Mouse (Mus musculus): Measurements from ENCODE around the gene Ifih1. TPM values are rescaled to one million over a fixed set of nuclear protein-coding genes. Genes with fewer than 3 reads are reported as not detected.

Ifih1 gene
- polyA plus RNA-seq, 1 experiment from 2014 or later, result 2.5 TPM

- Histone ChIP-seq H3K27me3 (no peaks in the 10 kb centered on the region), H3K4me2 (no peak overlapping the region), H3K9me3 (no peaks in the 10 kb centered on the region), H3K9ac (no peak overlapping the region), H3K4me1 (no peaks in the 10 kb centered on the region), H3K27ac (no peak overlapping the region), H3K4me3 (no peak overlapping the region), H3K36me3 (no peaks in the 10 kb centered on the region)
- no peak for ATAC-seq (ENCODE audit: borderline replicate concordance, extremely low read depth, low FRiP score, low TSS enrichment)
- 70% methylated on average over 5 of the region's 5 CpGs for WGBS
Measured at GRCm38 (mm10) chr2:62628356-62628755, 17.7 kb downstream of the Ifih1 start.

GRCm38 (mm10) chr2:62627728-62628127 is 18.3 kb downstream of the Ifih1 start:
- no peaks in the 10 kb centered on the region for H3K4me1 ChIP-seq
- H3K4me3 ChIP-seq, result no peak overlapping the region
- no peaks in the 10 kb centered on the region for H3K9me3 ChIP-seq
- 5% methylated on average over 5 of the region's 5 CpGs for WGBS
- H3K27me3 ChIP-seq, result no peaks in the 10 kb centered on the region
- no peak for ATAC-seq (ENCODE audit: borderline replicate concordance, extremely low read depth, low FRiP score, low TSS enrichment)
- H3K36me3 ChIP-seq, result no peaks in the 10 kb centered on the region
- H3K27ac ChIP-seq, result no peak overlapping the region
- no peak overlapping the region for H3K4me2 ChIP-seq
- H3K9ac ChIP-seq, result no peak overlapping the region

DNA sequence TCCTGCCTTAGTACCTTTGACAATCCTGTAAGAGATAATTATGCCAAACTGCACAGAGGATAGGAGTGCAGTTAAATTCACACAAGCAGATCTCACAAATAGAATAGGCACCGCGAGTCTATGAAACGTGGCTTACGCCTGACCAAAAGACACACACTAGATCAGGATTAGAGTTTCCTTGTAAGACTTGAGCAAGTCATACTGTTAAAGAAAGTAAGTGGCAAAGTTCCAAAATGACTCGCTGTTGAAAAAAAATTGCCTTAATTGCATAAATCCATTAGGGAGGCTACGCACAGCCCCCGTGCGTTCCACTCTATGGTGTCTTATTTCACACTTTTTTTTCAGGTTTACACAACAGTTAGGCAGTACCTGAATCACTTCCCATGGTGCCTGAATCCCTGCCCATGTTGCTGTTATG is 23.0 kb downstream of the Ifih1 start:
- Histone ChIP-seq H3K4me1 (no peaks in the 10 kb centered on the region), H3K27ac (no peak overlapping the region), H3K4me3 (no peak overlapping the region), H3K9ac (no peak overlapping the region), H3K9me3 (no peaks in the 10 kb centered on the region), H3K36me3 (no peaks in the 10 kb centered on the region), H3K4me2 (no peak overlapping the region), H3K27me3 (no peaks in the 10 kb centered on the region)
- 62% methylated on average over 8 of the region's 8 CpGs for WGBS
- ATAC-seq (ENCODE audit: borderline replicate concordance, extremely low read depth, low FRiP score, low TSS enrichment), result no peak

DNA sequence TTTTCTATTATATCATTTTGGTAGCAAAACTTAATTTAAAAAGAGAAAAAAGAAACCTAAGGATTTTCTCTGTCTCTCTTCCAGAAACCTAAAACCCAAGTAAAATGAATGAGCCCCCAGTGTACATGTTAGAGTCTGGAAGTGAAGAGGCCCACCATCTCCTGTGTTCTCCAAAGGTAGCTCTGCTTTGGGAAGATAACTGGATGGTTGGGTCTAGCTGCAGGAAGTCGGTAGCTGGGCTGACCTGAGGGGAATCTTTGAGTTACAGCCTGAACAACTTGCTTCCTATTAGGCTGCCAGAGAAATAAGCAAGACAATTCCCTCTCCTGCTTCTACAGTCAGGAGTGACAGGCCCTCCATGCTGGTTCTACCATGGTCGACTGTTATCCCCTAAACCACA is 26.4 kb downstream of the Ifih1 start:
- no peak overlapping the region for H3K27ac ChIP-seq
- 58% methylated on average over 2 of the region's 2 CpGs for whole genome bisulfite sequencing
- no peaks in the 10 kb centered on the region for H3K4me1 ChIP-seq
- H3K27me3 ChIP-seq, result no peaks in the 10 kb centered on the region
- no peak for ATAC-seq (ENCODE audit: borderline replicate concordance, extremely low read depth, low FRiP score, low TSS enrichment)
- H3K9ac ChIP-seq, result no peak overlapping the region
- no peak overlapping the region for H3K4me3 ChIP-seq
- no peaks in the 10 kb centered on the region for H3K9me3 ChIP-seq
- H3K36me3 ChIP-seq, result no peaks in the 10 kb centered on the region
- H3K4me2 ChIP-seq, result no peak overlapping the region

- H3K27me3 ChIP-seq, result no peaks in the 10 kb centered on the region
- H3K4me3 ChIP-seq, result no peak overlapping the region
- no peaks in the 10 kb centered on the region for H3K4me1 ChIP-seq
- no peak for ATAC-seq (ENCODE audit: borderline replicate concordance, extremely low read depth, low FRiP score, low TSS enrichment)
- no peak overlapping the region for H3K9ac ChIP-seq
- H3K4me2 ChIP-seq, result no peak overlapping the region
- H3K9me3 ChIP-seq, result no peaks in the 10 kb centered on the region
- H3K27ac ChIP-seq, result no peak overlapping the region
- 47% methylated on average over 7 of the region's 7 CpGs for WGBS
- H3K36me3 ChIP-seq, result no peaks in the 10 kb centered on the region
Measured at GRCm38 (mm10) chr2:62618934-62619341, 27.1 kb downstream of the Ifih1 start.

GRCm38 (mm10) chr2:62613133-62613532 is 32.9 kb downstream of the Ifih1 start:
- no peak overlapping the region for H3K4me3 ChIP-seq
- no peak for ATAC-seq (ENCODE audit: borderline replicate concordance, extremely low read depth, low FRiP score, low TSS enrichment)
- H3K27me3 ChIP-seq, result no peaks in the 10 kb centered on the region
- H3K36me3 ChIP-seq, result no peaks in the 10 kb centered on the region
- H3K9ac ChIP-seq, result no peak overlapping the region
- no peak overlapping the region for H3K4me2 ChIP-seq
- 92% methylated on average over 4 of the region's 4 CpGs for WGBS
- H3K27ac ChIP-seq, result no peak overlapping the region
- H3K9me3 ChIP-seq, result no peaks in the 10 kb centered on the region
- H3K4me1 ChIP-seq, result no peaks in the 10 kb centered on the region

- ATAC-seq (ENCODE audit: borderline replicate concordance, extremely low read depth, low FRiP score, low TSS enrichment), result no peak
- no peak overlapping the region for H3K4me3 ChIP-seq
- 84% methylated on average over 16 of the region's 16 CpGs for WGBS
- no peaks in the 10 kb centered on the region for H3K27me3 ChIP-seq
- H3K9me3 ChIP-seq, result no peaks in the 10 kb centered on the region
- no peaks in the 10 kb centered on the region for H3K4me1 ChIP-seq
- H3K4me2 ChIP-seq, result no peak overlapping the region
- no peak overlapping the region for H3K9ac ChIP-seq
- no peak overlapping the region for H3K27ac ChIP-seq
- no peaks in the 10 kb centered on the region for H3K36me3 ChIP-seq
Measured at GRCm38 (mm10) chr2:62606205-62606604, 39.9 kb downstream of the Ifih1 start.

- no peaks in the 10 kb centered on the region for H3K4me1 ChIP-seq
- 83% methylated on average over 5 of the region's 5 CpGs for WGBS
- no peak for ATAC-seq (ENCODE audit: borderline replicate concordance, extremely low read depth, low FRiP score, low TSS enrichment)
Measured at GRCm38 (mm10) chr2:62603530-62603929, 42.5 kb downstream of the Ifih1 start.

GRCm38 (mm10) chr2:62596586-62596985 is 49.5 kb downstream of the Ifih1 start:
- Histone ChIP-seq H3K9me3 (no peaks in the 10 kb centered on the region), H3K4me2 (no peak overlapping the region), H3K36me3 (no peaks in the 10 kb centered on the region), H3K4me1 (no peaks in the 10 kb centered on the region), H3K27me3 (no peaks in the 10 kb centered on the region), H3K9ac (no peak overlapping the region), H3K4me3 (no peak overlapping the region), H3K27ac (no peak overlapping the region)
- ATAC-seq (ENCODE audit: borderline replicate concordance, extremely low read depth, low FRiP score, low TSS enrichment), result no peak
- WGBS, result 81% methylated on average over 5 of the region's 5 CpGs

More at GRCm38 (mm10) chr2:62603530-62603929, 42.5 kb downstream of the Ifih1 start:
- Histone ChIP-seq H3K9me3 (no peaks in the 10 kb centered on the region), H3K4me3 (no peak overlapping the region), H3K36me3 (no peaks in the 10 kb centered on the region), H3K9ac (no peak overlapping the region), H3K27ac (no peak overlapping the region), H3K27me3 (no peaks in the 10 kb centered on the region), H3K4me2 (no peak overlapping the region)

DNA sequence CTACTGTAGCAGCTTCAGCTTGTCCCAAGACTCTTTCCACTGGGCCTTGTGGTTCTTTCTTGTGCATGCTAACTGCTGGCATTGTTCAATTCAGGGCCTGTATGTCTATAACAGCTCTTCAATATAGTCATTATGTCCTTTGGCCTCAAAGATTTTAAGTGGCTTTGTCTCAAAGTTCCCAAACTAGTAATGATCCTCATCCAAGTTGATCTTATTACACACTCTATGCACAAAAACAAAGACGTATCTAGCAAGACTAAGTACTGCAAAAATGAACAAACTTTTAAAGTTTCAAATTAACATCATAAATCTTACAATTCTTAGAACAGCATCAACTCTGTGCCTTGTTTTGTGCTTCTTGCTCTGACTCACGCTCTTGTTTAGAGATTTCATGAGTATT is 51.6 kb downstream of the Ifih1 start:
- Histone ChIP-seq H3K4me1 (no peaks in the 10 kb centered on the region), H3K36me3 (no peaks in the 10 kb centered on the region), H3K4me3 (no peak overlapping the region), H3K27me3 (no peaks in the 10 kb centered on the region), H3K4me2 (no peak overlapping the region), H3K9me3 (no peaks in the 10 kb centered on the region), H3K27ac (no peak overlapping the region), H3K9ac (no peak overlapping the region)
- WGBS, result 76% methylated on average over 2 of the region's 2 CpGs
- no peak for ATAC-seq (ENCODE audit: borderline replicate concordance, extremely low read depth, low FRiP score, low TSS enrichment)

GRCm38 (mm10) chr2:62591555-62591954 is 54.5 kb downstream of the Ifih1 start:
- H3K36me3 ChIP-seq, result no peaks in the 10 kb centered on the region
- 64% methylated on average over 3 of the region's 3 CpGs for WGBS
- no peaks in the 10 kb centered on the region for H3K27me3 ChIP-seq
- no peaks in the 10 kb centered on the region for H3K9me3 ChIP-seq
- H3K4me3 ChIP-seq, result no peak overlapping the region
- H3K9ac ChIP-seq, result no peak overlapping the region
- no peak overlapping the region for H3K27ac ChIP-seq
- no peaks in the 10 kb centered on the region for H3K4me1 ChIP-seq
- H3K4me2 ChIP-seq, result no peak overlapping the region
- peak; percentile 64; the same call in 1 of the 2 replicates for ATAC-seq (ENCODE audit: borderline replicate concordance, extremely low read depth, low FRiP score, low TSS enrichment)

DNA sequence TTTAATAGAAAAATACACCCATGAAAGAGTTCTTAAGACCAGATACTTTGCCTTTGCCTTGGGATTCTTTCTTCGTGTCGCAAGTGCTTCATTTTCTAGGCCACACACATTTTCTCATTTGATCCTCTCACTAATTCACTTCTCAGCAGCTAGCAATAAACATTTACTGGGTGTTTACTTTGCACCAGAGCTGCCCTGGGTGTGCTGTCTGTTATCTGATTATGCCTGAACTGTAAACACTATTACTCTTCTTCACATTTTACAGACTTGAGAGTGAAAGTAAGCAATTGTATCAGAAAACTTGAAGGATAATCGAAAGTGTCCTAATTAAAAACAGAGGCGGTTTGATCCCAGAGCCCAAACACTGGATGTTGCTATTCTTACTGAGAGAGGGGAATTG is 56.7 kb downstream of the Ifih1 start:
- H3K27ac ChIP-seq, result no peak overlapping the region
- no peaks in the 10 kb centered on the region for H3K9me3 ChIP-seq
- H3K27me3 ChIP-seq, result no peaks in the 10 kb centered on the region
- no peaks in the 10 kb centered on the region for H3K36me3 ChIP-seq
- no peak for ATAC-seq (ENCODE audit: borderline replicate concordance, extremely low read depth, low FRiP score, low TSS enrichment)
- WGBS, result 36% methylated on average over 4 of the region's 4 CpGs
- no peaks in the 10 kb centered on the region for H3K4me1 ChIP-seq
- H3K4me2 ChIP-seq, result no peak overlapping the region
- no peak overlapping the region for H3K4me3 ChIP-seq
- H3K9ac ChIP-seq, result no peak overlapping the region

DNA sequence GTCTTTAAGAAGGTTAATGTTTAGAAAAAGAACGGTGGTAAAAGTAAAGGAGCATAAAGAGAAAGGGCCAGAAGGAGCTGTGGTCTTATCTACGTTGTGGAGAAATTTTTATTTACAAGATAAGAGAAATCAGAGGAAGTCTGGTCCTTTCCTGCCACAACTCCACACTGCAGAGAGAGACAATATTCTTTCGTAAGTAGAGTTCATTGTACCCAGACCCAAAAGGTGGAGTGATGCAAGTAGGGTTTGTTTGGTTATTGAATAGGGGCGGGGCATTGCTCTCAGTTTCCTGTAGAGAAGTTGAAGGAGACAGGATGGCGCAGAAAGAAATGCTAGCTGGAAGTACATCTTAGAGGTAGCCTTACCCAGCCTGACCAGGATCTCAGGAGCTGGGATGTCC is 60.3 kb downstream of the Ifih1 start:
- Histone ChIP-seq H3K27ac (no peak overlapping the region), H3K4me2 (no peak overlapping the region), H3K9me3 (no peaks in the 10 kb centered on the region), H3K36me3 (no peaks in the 10 kb centered on the region), H3K27me3 (no peaks in the 10 kb centered on the region), H3K4me3 (no peak overlapping the region), H3K4me1 (no peaks in the 10 kb centered on the region), H3K9ac (no peak overlapping the region)
- no peak for ATAC-seq (ENCODE audit: borderline replicate concordance, extremely low read depth, low FRiP score, low TSS enrichment)
- 56% methylated on average over 5 of the region's 5 CpGs for WGBS

All from lung, embryonic 15.5 days (tissue).